Mouse (Mus musculus): ENCODE measurements around the gene Wdfy2. TPM values are rescaled to one million over a fixed set of nuclear protein-coding genes. Genes with fewer than 3 reads are reported as not detected.

Gene Wdfy2
- total RNA-seq, 2 experiments from 2014 or later = 25.5 to 29.0 TPM

DNA sequence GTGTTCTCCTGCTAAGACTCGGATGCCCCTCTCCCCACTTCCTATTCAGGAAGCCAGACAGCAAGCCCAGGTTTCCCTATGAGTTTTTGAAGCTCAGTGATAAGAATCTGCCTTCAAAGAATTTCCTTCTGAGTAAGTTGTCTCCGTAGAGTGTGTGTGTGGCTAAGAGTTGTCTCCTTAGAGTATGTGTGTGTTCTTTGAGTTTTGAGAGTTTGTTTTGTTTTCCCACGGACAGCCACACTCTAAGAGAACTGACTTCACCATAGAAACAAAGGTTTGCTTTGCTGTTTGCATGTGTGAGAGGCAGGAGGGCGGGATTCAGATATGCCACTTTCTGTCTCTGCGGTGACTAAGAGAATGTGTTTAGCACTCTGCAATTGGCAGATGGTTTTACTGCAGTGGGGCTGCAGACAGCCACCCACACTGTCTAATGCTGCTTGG lies 90.6 kb downstream of the Wdfy2 start:
- DNase-seq = no peak

DNA sequence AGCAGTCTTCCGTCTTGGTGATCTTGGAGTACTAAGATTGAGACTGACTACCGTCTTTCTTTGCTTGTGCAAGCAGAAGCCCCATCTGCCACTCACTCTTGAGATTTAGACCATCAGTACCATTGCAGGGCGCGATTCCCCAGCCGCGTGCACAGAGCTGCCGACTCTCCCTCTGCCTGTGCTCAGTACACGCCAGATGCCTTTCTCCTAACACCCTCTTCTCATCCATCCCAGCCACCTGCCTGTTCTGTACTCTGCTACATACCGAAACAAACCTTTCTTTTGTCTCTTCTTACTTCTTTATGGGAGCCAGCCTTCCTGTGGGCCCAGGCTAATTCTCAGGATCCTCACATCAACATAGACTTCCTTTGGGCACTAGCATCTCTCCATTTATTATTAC lies 97.9 kb downstream of the Wdfy2 start:
- no peak for DNase-seq

DNA sequence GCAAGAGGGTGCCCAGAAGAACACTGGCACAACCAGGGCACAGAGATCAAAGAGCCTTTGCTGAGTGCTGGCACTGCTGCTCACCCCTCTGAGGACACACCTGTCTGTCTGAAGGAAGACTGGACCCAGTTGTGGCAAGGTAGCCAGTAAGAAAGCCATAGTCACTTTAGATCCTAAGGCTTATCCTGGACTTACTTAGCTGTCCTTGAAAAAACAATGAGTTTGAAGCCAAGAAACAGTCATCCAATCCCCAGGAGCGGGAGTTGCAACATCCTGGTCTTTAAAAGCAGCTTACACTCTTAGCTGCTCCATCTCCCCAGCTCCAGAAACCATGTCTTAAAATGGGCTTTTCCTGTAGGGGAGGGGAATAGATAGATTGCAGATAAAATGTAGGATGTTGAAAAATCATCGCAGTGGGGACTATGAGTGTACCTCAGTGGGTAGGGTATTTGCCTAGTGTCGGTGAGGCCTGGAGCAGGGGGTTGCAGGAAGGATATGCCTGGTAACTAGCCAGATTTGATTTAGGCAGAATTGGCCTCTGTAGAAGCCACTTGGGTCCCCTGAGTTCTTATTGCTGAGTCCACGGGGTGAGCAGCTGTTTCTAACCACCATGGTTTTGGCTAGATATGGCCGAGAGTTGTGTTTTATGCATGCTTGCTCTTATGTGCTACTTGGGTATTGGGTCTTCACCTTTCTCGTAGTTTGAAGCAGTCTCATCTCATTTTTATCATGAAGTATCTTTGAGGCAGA lies 99.3 kb downstream of the Wdfy2 start:
- peak; percentile 49 for DNase-seq

DNA sequence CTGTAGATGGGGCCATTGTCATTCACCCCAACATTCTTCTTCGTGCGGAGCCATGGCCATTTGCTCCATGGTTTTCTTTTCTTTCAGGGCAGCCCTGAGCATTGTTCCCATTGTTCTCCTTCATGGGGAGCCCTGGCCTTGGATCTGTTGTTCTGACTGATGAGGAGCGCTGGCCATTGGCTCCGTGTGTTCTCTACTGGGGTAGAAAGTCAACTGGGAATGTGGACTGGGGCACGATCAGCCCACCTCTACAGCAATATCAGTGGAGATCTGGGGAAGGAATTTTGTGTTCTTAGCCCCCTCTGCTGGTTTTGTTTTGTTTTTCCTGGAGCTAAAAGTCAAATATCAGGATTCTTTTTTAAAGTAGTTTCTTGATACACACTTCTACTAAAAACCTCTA lies 100.2 kb downstream of the Wdfy2 start:
- peak; percentile 44 for DNase-seq

DNA sequence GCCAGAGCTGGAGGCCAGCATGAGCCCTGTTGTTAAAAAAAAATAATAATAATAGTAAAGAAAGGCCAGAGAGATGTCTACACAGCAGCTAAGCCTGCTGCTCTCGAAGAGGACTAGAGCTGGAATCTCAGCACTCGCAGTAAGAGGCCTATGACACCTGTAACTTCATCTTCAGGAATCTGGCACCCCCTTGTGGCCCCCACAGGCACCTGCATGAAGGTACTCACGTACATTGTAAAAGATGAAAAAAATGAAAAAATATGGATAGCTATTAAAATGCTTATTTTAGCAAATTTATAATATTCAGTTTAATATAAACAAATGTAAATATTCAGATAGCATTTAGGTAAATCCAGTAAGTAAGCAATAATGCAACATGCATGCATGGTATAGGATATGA lies 102.0 kb downstream of the Wdfy2 start:
- no peak for DNase-seq

DNA sequence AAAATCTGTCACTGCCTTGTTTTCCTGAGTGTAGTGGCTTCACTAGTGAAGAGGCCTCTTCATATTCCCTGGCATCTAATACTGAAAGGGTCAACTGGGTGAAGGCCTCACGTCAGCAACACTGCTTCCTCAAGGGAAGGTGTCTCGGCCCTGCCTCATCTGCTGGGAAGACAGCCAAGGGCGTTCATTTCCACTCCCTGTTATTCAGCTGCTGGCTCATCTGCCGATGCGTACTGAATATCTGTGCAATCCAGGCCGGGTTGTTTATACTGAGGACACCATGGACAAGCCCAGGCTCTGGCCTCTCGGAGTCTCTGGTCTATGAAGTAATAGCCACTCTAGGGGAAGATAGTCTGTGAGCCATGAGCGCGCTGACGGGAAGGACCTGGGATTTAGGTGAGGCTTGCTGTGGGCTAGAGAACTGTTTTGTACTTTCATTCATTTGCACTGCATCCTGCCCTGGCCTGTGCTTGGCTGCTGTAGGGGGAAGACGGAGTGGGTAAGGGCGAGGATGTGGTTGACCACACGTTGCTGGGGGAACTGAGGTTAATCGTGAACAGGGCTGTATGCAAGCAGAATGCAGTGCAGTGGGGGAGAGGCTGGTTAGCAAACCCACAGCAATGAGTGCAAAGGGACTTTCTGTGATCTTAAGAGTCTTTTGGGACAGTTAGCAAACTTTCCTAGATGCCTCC lies 103.1 kb downstream of the Wdfy2 start:
- peak; percentile 86 for DNase-seq

DNA sequence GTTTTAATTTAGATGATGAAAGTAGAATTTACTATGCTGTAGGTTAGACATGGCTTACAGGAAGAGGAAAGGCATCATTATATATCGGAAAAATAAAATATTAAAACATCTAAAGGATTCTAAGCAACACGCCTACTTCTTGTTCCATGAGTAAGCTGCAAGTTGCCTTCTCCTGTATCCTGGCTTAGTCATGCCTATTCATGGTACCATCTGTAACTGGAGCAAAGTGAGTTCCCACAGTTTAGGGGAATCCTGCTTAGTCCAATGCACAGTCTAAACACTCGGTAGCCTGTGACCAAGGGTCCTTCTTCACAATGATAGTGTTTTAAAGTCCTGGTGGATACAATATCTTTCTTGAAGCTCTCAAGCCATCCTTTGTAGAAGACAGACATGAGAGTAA lies 109.3 kb downstream of the Wdfy2 start:
- no peak for DNase-seq

DNA sequence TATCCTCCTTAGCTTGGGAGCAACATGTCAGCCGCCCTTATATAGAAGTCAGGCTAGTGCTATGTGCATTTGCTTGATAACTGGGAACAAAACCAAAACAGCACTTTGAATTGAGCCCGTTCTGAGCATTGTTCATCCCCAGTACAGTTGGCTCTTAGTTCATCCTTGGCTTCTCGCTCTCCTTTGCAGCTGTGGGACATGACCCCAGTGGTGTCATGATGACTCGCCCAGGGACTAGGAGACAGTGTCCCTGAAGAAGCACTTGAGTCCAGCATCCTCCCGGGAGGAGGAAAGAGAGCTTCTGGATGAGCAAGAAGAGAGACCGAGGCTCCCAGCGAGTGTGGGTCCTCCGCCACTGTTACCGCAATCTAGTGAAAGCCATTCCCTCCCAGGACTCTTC lies 118.6 kb downstream of the Wdfy2 start:
- no peak for DNase-seq

DNA sequence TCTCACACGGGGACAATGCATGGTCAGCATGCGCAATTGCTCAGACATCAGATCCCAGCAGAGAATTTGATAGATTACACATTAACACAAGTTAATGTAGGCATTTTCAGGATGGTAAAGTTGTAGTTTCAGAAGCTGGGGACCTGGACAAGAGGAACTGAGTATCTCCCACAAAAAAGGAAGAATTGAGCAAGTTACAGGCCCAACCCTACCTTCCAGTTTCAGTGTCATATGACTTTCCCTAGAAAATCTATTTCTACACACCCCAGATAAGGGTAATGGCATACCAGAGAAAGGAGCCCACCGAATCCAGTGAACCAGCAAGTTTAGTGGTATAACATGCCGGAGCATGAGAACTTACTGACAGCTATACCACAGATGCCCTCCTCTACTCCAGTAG lies 126.2 kb downstream of the Wdfy2 start:
- DNase-seq = no peak

DNA sequence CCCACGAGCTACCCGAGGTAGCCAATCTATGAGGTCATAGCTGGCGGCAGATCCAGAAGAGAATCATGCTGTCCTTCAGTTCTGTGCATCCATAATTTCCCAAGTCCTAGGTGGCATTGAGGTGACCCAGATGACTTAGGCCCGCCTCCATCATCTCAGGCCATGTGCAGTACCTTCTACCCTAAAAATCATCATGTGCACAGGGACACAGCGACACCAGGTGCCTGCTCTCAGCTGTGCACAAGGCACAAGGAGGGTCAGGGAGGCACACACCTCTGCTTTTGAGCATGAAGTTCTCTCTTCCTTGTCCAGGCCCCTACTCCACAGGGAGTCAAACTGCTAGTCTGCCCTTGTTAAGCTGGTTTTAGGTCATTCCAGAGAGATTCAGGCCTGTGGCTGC lies 127.9 kb downstream of the Wdfy2 start:
- no peak for DNase-seq

DNA sequence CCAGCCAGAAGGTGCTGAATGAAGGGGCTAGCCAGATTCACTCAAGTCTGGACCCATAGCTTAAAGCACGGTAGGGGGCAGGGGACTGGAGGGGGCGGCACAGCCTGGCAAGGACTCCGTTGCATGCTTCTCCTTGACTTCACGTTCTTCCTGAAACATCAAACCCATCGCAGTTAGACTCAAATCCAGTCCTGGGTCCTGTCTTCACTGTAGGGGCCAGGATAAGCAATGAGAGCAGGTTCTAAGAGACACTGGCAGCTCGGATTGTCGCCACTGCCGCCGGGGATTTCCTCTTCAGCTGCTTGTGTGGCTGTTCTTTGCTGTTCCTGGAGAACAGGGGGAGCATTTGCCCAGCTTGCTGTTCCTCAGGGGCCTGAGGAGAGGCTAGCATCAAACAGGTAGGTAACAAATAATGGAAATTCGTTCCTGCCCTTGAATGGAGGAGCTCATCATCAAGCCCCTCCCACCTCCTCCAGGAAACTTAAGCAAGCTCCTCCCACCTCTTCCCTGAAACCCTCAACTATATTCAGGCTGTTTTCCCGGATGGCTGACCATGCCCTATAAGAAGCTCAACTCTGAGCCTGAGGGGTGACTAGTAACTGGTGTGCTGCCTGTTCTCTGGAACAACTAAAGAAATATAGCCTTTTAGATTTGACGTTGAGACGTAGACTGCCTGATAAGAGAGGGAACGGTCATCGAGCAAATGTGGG lies 128.5 kb downstream of the Wdfy2 start:
- peak; percentile 20 for DNase-seq

DNA sequence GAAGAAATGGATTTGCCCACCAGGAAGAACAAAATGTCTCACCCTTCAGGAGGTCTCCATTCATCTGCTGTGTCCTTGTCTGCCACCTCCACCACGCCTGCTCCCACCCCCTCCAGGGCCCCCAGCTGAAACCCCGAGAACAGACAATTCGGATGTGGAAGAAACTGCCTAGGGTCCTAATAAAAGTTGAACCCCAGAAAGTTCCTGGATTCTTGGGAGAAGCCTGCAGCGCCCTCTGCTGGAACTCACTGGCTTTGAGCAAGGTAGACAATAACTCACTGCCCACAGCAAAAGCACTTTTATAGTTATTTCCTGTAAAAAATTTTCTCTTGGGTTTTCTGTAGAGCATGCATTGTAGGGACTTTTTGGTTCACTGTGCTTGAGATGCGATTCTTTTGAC lies 137.6 kb downstream of the Wdfy2 start:
- DNase-seq = peak; percentile 87

DNA sequence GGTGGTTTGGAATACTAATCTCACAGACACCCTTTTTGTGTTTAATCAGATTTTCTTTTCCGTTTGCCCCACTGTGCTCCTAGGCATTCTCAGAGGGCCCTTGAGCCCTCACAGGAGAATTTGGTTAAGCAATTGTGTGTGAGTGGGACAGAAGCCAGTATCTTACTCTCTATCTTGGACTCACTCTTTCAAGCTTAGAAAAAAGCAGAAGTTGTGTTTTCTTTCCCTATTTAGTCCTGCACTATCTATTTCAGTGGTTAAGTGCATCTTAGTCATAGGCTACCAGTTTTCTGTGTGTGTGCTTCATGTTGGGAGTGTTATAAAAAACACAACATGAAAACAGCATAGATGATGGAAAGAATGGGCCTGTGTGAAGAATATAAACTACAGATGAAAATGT lies 142.3 kb downstream of the Wdfy2 start:
- DNase-seq = no peak

DNA sequence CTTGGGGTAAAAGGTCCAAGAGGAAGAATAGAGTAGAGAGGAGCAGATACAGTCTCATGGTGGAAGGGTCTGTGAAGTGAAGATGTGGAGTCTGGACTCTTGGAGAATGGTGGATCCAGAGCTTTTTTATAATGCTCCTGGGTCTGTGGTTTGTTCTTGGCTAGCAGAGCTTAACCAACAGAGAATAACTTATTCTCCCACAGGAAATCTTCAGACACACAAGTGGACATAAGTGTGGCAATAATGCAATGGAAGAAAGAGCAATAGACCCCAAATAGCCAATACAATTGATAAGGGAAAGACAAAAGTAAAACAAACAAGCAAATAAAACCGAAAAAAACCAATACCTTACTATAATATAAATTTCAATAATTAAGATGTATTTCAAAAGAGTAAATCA lies 146.9 kb downstream of the Wdfy2 start, which contains the start of gene Defb48:
Gene Defb48, minus strand, starts transcription at position 101 of the 400 bp plus-strand sequence.
- DNase-seq = no peak

DNA sequence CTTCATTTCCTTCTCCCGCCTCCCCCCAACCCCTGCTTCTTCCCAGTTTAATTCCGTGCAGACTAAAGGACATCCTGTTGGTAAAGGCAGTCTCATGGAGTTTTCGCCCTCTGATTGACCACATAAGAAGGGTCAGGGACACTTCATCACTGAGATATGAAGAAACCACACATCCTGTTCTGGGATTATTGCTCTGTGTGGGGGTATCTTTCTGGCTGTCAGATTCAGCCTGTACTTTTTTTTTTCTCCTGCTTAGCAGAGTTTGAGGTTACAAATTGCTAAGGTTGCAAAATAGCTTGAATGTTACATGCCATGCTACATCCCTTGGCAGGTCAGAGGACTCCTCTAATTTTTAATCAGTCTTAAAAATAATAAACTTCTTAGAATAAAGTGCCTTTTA lies 153.8 kb downstream of the Wdfy2 start:
- no peak for DNase-seq

DNA sequence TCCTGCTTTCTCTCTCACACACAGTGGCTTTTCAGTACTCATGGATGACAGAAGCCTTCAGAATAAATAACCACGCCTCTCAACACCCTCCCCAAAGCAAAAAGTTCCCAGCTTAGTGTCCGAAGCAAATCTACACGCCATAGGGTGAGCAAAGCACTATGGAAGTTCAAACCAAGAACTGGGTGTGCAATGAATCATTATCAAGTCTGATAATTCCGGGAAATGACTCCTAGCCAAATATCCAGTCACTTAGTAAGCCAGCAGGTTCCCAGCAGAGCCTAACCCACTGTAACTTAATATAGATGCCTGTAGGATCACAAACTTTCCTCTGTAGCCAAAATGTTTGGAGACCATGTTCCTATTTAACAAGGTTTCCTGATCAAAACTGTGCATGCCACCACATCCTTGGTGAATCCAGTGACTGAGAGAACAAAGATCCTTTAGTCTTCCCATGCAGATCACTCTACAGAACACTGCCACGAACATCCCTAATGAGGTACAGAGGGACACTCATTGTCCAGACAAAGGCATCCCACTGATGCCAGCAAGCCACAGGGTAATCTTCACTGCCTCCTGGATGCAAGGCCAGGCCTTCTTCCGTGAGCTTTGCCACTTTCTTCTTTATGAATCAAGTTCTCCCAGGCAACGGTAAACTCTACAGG lies 154.5 kb downstream of the Wdfy2 start:
- DNase-seq = no peak

DNA sequence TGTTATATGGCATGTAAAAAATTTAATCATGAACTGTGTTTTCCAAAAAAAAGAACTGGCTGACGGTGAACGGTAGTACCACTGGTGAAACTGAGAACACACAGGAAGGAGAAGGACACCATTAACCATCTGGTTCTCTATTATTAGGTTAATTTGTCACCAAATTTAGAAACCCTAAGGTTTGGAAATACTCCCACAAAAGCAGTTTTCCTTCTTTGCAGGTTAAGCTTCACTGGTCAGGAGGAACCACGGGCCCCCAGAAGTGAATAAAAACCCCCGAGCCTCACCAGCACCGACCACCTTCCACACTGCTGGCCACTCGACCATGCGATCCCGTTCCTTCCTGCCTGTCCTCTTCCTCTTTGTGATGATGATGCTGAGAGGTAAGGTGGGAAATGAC lies 160.3 kb downstream of the Wdfy2 start, which contains the start of gene Defb47:
Gene Defb47, plus strand, starts transcription at position 301 of the 400 bp plus-strand sequence.
- DNase-seq = no peak

DNA sequence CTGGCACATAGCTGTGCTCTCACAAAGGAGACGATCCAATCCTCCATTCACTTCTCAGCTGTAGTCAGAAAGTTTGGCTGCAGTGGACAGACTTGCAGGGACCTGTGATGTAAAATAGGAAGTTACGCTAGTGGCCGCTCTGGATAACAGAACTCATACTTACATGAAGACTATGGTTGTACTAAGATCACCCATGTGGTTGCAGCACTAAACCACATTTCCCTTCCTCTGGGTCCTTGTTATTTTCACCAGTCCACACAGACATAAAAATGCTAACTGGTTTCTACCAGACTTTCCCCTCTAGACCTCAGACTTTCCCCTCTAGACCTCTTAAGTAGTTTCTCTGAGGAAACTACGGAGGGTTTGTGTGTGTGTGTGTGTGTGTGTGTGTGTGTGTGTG lies 161.5 kb downstream of the Wdfy2 start:
- DNase-seq = no peak

DNA sequence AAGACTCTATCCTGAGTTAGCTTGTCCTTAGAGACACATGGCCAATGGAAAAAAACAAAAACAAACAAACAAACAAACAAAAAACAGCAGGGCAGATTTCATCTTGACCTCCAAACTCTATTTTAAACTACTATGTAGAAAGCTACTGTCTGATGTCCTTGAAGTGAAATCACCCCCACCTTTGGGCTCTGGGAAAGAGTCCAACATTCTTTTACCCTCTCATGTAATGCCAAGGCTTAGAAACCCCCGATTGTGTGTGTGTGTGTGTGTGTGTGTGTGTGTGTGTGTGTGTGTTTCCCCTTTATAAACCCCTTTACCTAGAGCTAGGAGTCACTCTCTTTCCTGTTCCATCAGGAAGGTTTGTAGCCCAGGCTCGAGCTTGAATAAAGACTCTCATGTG lies 165.1 kb downstream of the Wdfy2 start:
- peak; percentile 42 for DNase-seq

Data from adrenal gland, postnatal 10 days (tissue).